Mouse (Mus musculus) bone marrow macrophage, adult 2 months (primary cell): ENCODE data around the gene Spire2. TPM values are rescaled to one million over a fixed set of nuclear protein-coding genes. Genes with fewer than 3 reads are reported as not detected.
"Not testable (repeated sequence)": the region's sequence is repeated elsewhere in the genome, so short reads cannot be mapped to it uniquely, and the experiment has no call there.

ENCODE experiments used
- H3K27ac ChIP-seq: 2 replicates; pipeline ENCODE4 v1.5.1; 2012; ENCODE audit warnings: low read depth, low read length; ENCODE audit not compliant: insufficient read depth
- H3K4me1 ChIP-seq: 2 replicates; pipeline ENCODE4 v1.6.1; 2012; ENCODE audit warnings: low read length; ENCODE audit not compliant: control insufficient read depth, insufficient read depth
- H3K4me3 ChIP-seq: 2 replicates; pipeline ENCODE4 v1.5.1; 2012; ENCODE audit warnings: mild to moderate bottlenecking, low read length, moderate library complexity; ENCODE audit not compliant: insufficient read depth
- CTCF ChIP-seq: IDR thresholded peaks from 2 replicates; pipeline ENCODE4 v1.5.1; 2012; ENCODE audit warnings: low read depth, mild to moderate bottlenecking, low read length, moderate library complexity
- POLR2A ChIP-seq: IDR thresholded peaks from 2 replicates; pipeline ENCODE4 v1.6.1; 2012; ENCODE audit warnings: mild to moderate bottlenecking, low read depth, low read length, borderline replicate concordance
- polyA plus RNA-seq: library from polyadenylated mRNA; stranded (reverse); fragments of >200 nt; gene quantifications from 2 replicates; pipeline ENCODE4 v1.2.4, GENCODE M21; 2012; ENCODE audit not compliant: missing spikeins, insufficient read depth, insufficient read length

The Spire2 gene
- not detected in 2 replicates for polyA plus RNA-seq

GRCm38 (mm10) chr8:123332262-123333090, at the start of gene Spire2:
Spire2 (plus strand) TSS chr8:123332713.
- no peak within 1 kb of the TSS for H3K27ac ChIP-seq
- TF ChIP-seq CTCF (no peak), POLR2A (no peak)
- H3K4me1 ChIP-seq: peaks cover 2% of the 10 kb centered on the region; the same call in 1 of the 2 replicates
- H3K4me3 ChIP-seq: peak within 1 kb of the TSS; percentile 56

- peaks cover 25% of the 10 kb centered on the region for H3K4me1 ChIP-seq
- H3K27ac ChIP-seq, H3K4me3 ChIP-seq: not testable (repeated sequence)
These were observed 49.5 kb upstream of the Spire2 start for GRCm38 (mm10) chr8:123282994-123283393.

GRCm38 (mm10) chr8:123283991-123284390, 48.5 kb upstream of the Spire2 start:
- no peak overlapping the region for H3K4me3 ChIP-seq
- TF ChIP-seq POLR2A: no peak
- no peak for TF ChIP-seq CTCF
- H3K27ac ChIP-seq: no peak overlapping the region
- peaks cover 25% of the 10 kb centered on the region for H3K4me1 ChIP-seq

- no peak overlapping the region for H3K27ac ChIP-seq
- H3K4me3 ChIP-seq: no peak overlapping the region
- peaks cover 22% of the 10 kb centered on the region for H3K4me1 ChIP-seq
- TF ChIP-seq POLR2A: no peak
- TF ChIP-seq CTCF: no peak
These were observed 48.0 kb upstream of the Spire2 start for GRCm38 (mm10) chr8:123284493-123284892.

- H3K4me3 ChIP-seq: no peak overlapping the region
- no peak overlapping the region for H3K27ac ChIP-seq
- TF ChIP-seq POLR2A (no peak), CTCF (no peak)
- peaks cover 4% of the 10 kb centered on the region for H3K4me1 ChIP-seq
These were observed 45.2 kb upstream of the Spire2 start for GRCm38 (mm10) chr8:123287362-123287761.

GRCm38 (mm10) chr8:123290166-123290565, 42.3 kb upstream of the Spire2 start:
- TF ChIP-seq CTCF: peak; percentile 61; the same call in 1 of the 2 replicates
- no peak for TF ChIP-seq POLR2A

GRCm38 (mm10) chr8:123290679-123291078, 41.8 kb upstream of the Spire2 start:
- H3K4me3 ChIP-seq: no peak overlapping the region
- no peak for TF ChIP-seq CTCF
- no peak for TF ChIP-seq POLR2A
- H3K4me1 ChIP-seq: peaks cover 2% of the 10 kb centered on the region; the same call in 1 of the 2 replicates
- no peak overlapping the region for H3K27ac ChIP-seq

More at GRCm38 (mm10) chr8:123290166-123290565, 42.3 kb upstream of the Spire2 start:
- Histone ChIP-seq H3K4me3 (no peak overlapping the region), H3K4me1 (peaks cover 2% of the 10 kb centered on the region; the same call in 1 of the 2 replicates), H3K27ac (no peak overlapping the region)

GRCm38 (mm10) chr8:123291716-123292115, 40.8 kb upstream of the Spire2 start:
- TF ChIP-seq CTCF: no peak
- no peak for TF ChIP-seq POLR2A

GRCm38 (mm10) chr8:123292281-123292680, 40.2 kb upstream of the Spire2 start:
- no peak overlapping the region for H3K4me3 ChIP-seq
- peaks cover 4% of the 10 kb centered on the region for H3K4me1 ChIP-seq
- no peak overlapping the region for H3K27ac ChIP-seq
- TF ChIP-seq POLR2A: no peak
- no peak for TF ChIP-seq CTCF

More at GRCm38 (mm10) chr8:123291716-123292115, 40.8 kb upstream of the Spire2 start:
- Histone ChIP-seq H3K4me1 (peaks cover 2% of the 10 kb centered on the region; the same call in 1 of the 2 replicates), H3K4me3 (no peak overlapping the region), H3K27ac (no peak overlapping the region)

- Histone ChIP-seq H3K4me1 (peaks cover 5% of the 10 kb centered on the region), H3K27ac (no peak overlapping the region), H3K4me3 (no peak overlapping the region)
- TF ChIP-seq POLR2A (no peak), CTCF (no peak)
These were observed 39.7 kb upstream of the Spire2 start for GRCm38 (mm10) chr8:123292785-123293184.

- no peak for TF ChIP-seq POLR2A
- no peak for TF ChIP-seq CTCF
- Histone ChIP-seq H3K4me1 (peaks cover 12% of the 10 kb centered on the region), H3K4me3 (no peak overlapping the region), H3K27ac (no peak overlapping the region)
These were observed 34.2 kb upstream of the Spire2 start for GRCm38 (mm10) chr8:123298301-123298700.
